Mouse (Mus musculus) neural tube, embryonic 11.5 days (tissue): ENCODE data around the gene Gmeb1. TPM values are rescaled to one million over a fixed set of nuclear protein-coding genes. Genes with fewer than 3 reads are reported as not detected.

Experiments used
- ATAC-seq: fragments of 200-750 bp; cut with Nextera tagmentation; 2 replicates; pipeline ENCODE4 v1.8.0; 2017; ENCODE audit warnings: moderate number of reproducible peaks, mild to moderate bottlenecking, moderate TSS enrichment, moderate library complexity; ENCODE audit not compliant: insufficient read depth, low FRiP score, low TSS enrichment
- DNase-seq: peaks from one replicate; pipeline ENCODE4 v3.0.0-alpha.2; 2015; ENCODE audit warnings: low spot score
- H3K27ac ChIP-seq: fragments of 300-500 bp; sonication (generic); 2 replicates; pipeline ENCODE4 v1.5.1; 2014; ENCODE audit warnings: low read depth, mild to moderate bottlenecking, low read length
- H3K27me3 ChIP-seq: fragments of 300-500 bp; sonication (generic); 2 replicates; pipeline ENCODE4 v1.6.1; 2014; ENCODE audit warnings: mild to moderate bottlenecking, low read length, mixed read lengths; ENCODE audit not compliant: control insufficient read depth, insufficient read depth
- H3K36me3 ChIP-seq: fragments of 300-500 bp; sonication (generic); 2 replicates; pipeline ENCODE4 v1.6.1; 2014; ENCODE audit warnings: mild to moderate bottlenecking, low read length, moderate library complexity, mixed read lengths; ENCODE audit not compliant: control insufficient read depth, insufficient read depth
- H3K4me1 ChIP-seq: fragments of 300-500 bp; sonication (generic); 2 replicates; pipeline ENCODE4 v1.6.1; 2014; ENCODE audit warnings: low read length, mixed read lengths; ENCODE audit not compliant: control insufficient read depth, insufficient read depth
- H3K4me2 ChIP-seq: fragments of 300-500 bp; sonication (generic); 2 replicates; pipeline ENCODE4 v1.6.1; 2014; ENCODE audit warnings: low read depth, mild to moderate bottlenecking, moderate library complexity
- H3K4me3 ChIP-seq: fragments of 300-500 bp; sonication (generic); 2 replicates; pipeline ENCODE4 v1.5.1; 2014; ENCODE audit warnings: low read depth, low read length
- H3K9ac ChIP-seq: fragments of 300-500 bp; sonication (generic); 2 replicates; pipeline ENCODE4 v1.6.1; 2014; ENCODE audit warnings: mild to moderate bottlenecking, low read length
- H3K9me3 ChIP-seq: fragments of 300-500 bp; sonication (generic); 2 replicates; pipeline ENCODE4 v1.6.1; 2016; ENCODE audit warnings: low read length; ENCODE audit not compliant: control insufficient read depth
- WGBS: fragments of 180-500 bp; shearing (Covaris S2); extraction: QIAGEN DNeasy Blood & Tissue Kit; methylation state at CpG from one replicate; pipeline ENCODE4 v1.1.7; 2014; 5-methylcytosine and 5-hydroxymethylcytosine counted together
- polyA plus RNA-seq: library from polyadenylated mRNA; unstranded; fragments of >200 nt; fragmentation: Nextera tagmentation; extraction: Ambion mirVana; gene quantifications from 2 replicates; pipeline ENCODE4 v1.2.1, GENCODE M21; 2014

The Gmeb1 gene
- polyA plus RNA-seq, 1 experiment from 2014 or later = 41.6 TPM

DNA sequence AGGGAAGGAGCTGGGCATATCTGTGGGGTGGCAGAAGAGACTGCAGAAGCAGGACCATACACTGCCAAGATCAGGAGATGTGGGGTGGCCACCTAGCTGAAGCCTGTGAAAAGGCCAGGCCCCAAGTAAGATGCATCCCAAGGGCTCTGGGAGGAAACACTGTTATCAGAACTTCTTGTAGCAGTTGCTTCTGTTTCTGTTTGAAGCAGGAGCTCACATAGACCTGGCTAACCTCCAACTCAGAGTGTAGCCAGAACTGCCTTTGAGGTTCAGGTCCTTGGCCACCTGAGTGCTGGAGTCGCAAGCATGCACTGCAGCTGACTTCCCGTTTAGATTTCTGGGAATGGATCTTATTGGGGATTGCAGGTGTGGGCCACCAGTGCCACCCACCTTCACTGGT, 43.6 kb downstream of the Gmeb1 start:
- Histone ChIP-seq H3K27me3 (no peaks in the 10 kb centered on the region), H3K4me1 (no peaks in the 10 kb centered on the region), H3K4me3 (no peak overlapping the region), H3K9me3 (no peaks in the 10 kb centered on the region), H3K9ac (no peak overlapping the region), H3K4me2 (no peak overlapping the region), H3K27ac (no peak overlapping the region), H3K36me3 (no peaks in the 10 kb centered on the region)
- DNase-seq = no peak
- ATAC-seq = no peak
- 91% methylated on average over 2 of the region's 2 CpGs for WGBS

DNA sequence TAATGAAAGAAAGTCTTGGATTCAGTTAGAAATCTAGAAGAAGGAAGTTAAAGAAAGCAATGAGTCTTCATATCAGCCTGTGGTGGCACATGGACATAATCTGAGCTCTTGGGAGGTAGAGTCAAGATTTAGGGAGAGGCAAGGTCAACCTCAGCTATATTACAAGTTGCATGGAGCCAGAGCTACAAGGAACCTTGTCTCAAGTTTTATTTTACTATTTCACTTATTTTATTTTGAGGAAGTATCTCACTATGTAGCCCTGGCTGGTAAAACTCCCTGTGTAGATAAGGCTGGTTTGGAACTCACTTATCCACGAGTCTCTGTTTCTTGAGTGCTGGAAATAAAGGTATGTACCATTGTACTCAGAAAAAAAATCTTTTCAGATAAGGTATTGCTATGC, 44.8 kb downstream of the Gmeb1 start:
- Histone ChIP-seq H3K27me3 (no peaks in the 10 kb centered on the region), H3K9ac (no peak overlapping the region), H3K4me3 (no peak overlapping the region), H3K4me2 (no peak overlapping the region), H3K4me1 (no peaks in the 10 kb centered on the region), H3K27ac (no peak overlapping the region), H3K9me3 (no peaks in the 10 kb centered on the region), H3K36me3 (no peaks in the 10 kb centered on the region)
- ATAC-seq (no peak), DNase-seq (no peak)
- WGBS = 86% methylated on average over 1 of the region's 1 CpGs

- no peak for DNase-seq
- H3K4me3 ChIP-seq = no peak overlapping the region
- H3K9ac ChIP-seq = no peak overlapping the region
- no peak overlapping the region for H3K27ac ChIP-seq
- no peaks in the 10 kb centered on the region for H3K9me3 ChIP-seq
- H3K27me3 ChIP-seq = no peaks in the 10 kb centered on the region
- no peak overlapping the region for H3K4me2 ChIP-seq
- no peaks in the 10 kb centered on the region for H3K36me3 ChIP-seq
- 77% methylated on average over 4 of the region's 4 CpGs for WGBS
- no peak for ATAC-seq
- H3K4me1 ChIP-seq = peaks cover 8% of the 10 kb centered on the region
Measured at GRCm38 (mm10) chr4:132214847-132215246, 46.6 kb downstream of the Gmeb1 start.

GRCm38 (mm10) chr4:132211953-132212734, 49.3 kb downstream of the Gmeb1 start, which contains the start of gene Ythdf2:
TSS of gene Ythdf2 (minus strand) at chr4:132212303.
- peak within 1 kb of the TSS; percentile 100 for H3K9ac ChIP-seq
- peak; percentile 92 for ATAC-seq
- 1% methylated on average over 63 of the region's 78 CpGs for WGBS

DNA sequence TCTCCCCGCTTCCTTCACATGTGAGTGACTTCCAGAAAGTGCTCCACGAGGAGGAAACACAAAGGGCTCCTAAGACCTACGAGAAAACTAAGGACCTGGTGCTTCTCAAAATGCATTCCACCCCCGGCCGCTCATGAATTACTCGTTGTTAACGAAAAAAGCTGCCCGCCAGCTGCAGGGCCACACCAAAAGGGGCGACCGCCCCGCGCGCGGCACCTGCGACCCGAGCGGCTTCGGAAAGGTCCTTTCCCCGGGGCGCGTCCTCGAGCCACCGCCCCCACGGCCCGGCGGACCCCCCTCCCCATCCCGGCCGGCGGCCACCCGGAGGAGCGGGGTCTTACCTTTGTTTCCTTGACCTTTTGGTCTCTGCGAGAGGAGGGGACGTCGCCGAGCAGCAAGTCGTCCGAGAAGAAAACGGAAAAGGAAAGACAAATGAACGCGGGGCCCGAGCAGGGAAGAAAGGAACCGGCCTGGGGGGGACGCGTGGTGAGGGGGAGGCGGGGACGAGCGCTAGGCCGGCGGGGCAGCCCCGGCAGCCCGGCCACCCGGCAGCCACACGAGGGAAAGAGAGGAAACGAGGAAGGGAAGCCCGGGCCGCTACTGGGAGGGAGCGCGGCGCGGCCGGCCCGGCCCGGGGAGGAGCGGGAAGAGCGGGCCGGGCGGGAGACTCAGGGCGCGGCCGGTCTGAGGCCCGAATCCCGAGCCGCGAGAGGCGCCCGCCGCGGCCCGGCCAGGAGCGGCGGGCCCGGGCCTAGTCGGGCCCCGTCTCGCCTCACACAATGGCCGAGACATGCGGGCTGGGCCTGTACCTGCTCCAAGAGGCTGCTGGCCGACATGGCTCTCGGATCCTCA, 50.1 kb downstream of the Gmeb1 start:
- DNase-seq = peak; percentile 50
- no peaks in the 10 kb centered on the region for H3K27me3 ChIP-seq
- no peaks in the 10 kb centered on the region for H3K9me3 ChIP-seq
- peak overlapping the region; percentile 100 for H3K9ac ChIP-seq
- peak overlapping the region; percentile 96 for H3K27ac ChIP-seq
- peak overlapping the region; percentile 100 for H3K4me3 ChIP-seq
- under 1% methylated on average over 78 of the region's 89 CpGs for WGBS
- peaks cover 8% of the 10 kb centered on the region for H3K36me3 ChIP-seq
- peak overlapping the region; percentile 86 for H3K4me2 ChIP-seq
- peaks cover 8% of the 10 kb centered on the region for H3K4me1 ChIP-seq
- ATAC-seq = peak; percentile 84

More at GRCm38 (mm10) chr4:132211953-132212734, 49.3 kb downstream of the Gmeb1 start, which contains the start of gene Ythdf2:
- H3K36me3 ChIP-seq = peaks cover 8% of the 10 kb centered on the region
- peak within 1 kb of the TSS; percentile 86 for H3K4me2 ChIP-seq
- DNase-seq = peak; percentile 99
- H3K4me3 ChIP-seq = peak within 1 kb of the TSS; percentile 100
- H3K9me3 ChIP-seq = no peaks in the 10 kb centered on the region
- H3K27me3 ChIP-seq = no peaks in the 10 kb centered on the region
- peaks cover 8% of the 10 kb centered on the region for H3K4me1 ChIP-seq
- H3K27ac ChIP-seq = peak within 1 kb of the TSS; percentile 96

DNA sequence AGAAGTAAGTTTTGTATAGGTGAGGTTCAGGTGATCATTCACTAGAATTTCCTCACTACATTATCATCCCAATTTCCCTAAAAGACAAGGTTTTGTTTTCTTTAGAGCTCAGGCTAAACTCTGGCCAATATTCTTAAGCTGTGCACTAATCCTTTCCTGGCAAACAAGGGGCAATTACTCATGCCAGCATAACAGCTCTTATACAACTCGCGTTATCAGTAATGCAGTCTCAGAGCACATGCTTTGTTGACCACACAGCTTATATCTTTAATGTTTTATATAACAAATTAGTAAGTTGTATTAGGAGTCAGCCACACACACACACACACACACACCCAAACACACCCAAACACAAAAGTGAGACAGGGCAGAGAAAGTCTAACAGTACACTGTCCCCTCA, 51.1 kb downstream of the Gmeb1 start:
- peaks cover 10% of the 10 kb centered on the region for H3K36me3 ChIP-seq
- 58% methylated on average over 2 of the region's 2 CpGs for WGBS
- DNase-seq (no peak), ATAC-seq (no peak)
- H3K4me2 ChIP-seq = peak overlapping the region; percentile 86
- H3K27ac ChIP-seq = no peak overlapping the region
- peak overlapping the region; percentile 100 for H3K9ac ChIP-seq
- H3K9me3 ChIP-seq = no peaks in the 10 kb centered on the region
- H3K27me3 ChIP-seq = no peaks in the 10 kb centered on the region
- H3K4me1 ChIP-seq = peaks cover 8% of the 10 kb centered on the region
- peak overlapping the region; percentile 100 for H3K4me3 ChIP-seq

DNA sequence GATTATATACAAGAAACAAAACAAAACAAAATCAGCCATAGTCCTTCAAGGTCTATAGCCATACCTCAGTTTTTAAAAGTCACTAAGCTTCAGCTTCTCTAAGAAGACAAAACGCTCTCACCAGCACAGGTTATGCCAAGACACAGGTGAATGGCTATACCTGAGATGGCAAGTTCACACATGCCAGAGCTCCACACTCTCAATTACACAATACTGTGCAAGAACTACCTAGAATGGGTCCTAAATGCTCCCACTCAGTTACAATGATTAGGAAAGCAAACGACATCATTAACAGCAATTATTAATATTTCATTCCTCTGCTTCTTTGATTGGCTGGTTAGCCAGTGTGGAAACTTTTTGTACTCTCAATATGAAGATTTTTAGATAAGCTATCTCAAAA, 52.1 kb downstream of the Gmeb1 start:
- ATAC-seq = no peak
- no peak overlapping the region for H3K9ac ChIP-seq
- no peaks in the 10 kb centered on the region for H3K27me3 ChIP-seq
- H3K4me3 ChIP-seq = no peak overlapping the region
- 90% methylated on average over 2 of the region's 2 CpGs for WGBS
- H3K36me3 ChIP-seq = peaks cover 14% of the 10 kb centered on the region
- H3K9me3 ChIP-seq = no peaks in the 10 kb centered on the region
- peaks cover 8% of the 10 kb centered on the region for H3K4me1 ChIP-seq
- no peak for DNase-seq
- H3K4me2 ChIP-seq = no peak overlapping the region
- no peak overlapping the region for H3K27ac ChIP-seq

- 93% methylated on average over 4 of the region's 4 CpGs for WGBS
- H3K36me3 ChIP-seq = peaks cover 22% of the 10 kb centered on the region
- H3K27me3 ChIP-seq = no peaks in the 10 kb centered on the region
- peaks cover 8% of the 10 kb centered on the region for H3K4me1 ChIP-seq
- DNase-seq = no peak
- no peak overlapping the region for H3K4me2 ChIP-seq
- no peak for ATAC-seq
- H3K9me3 ChIP-seq = no peaks in the 10 kb centered on the region
- H3K4me3 ChIP-seq = no peak overlapping the region
- H3K27ac ChIP-seq = no peak overlapping the region
- H3K9ac ChIP-seq = no peak overlapping the region
Measured at GRCm38 (mm10) chr4:132207280-132207679, 54.1 kb downstream of the Gmeb1 start.
